Mouse (Mus musculus): ENCODE measurements at regions not wholly inside any gene's neighbourhood (a gene's known extent, or its start where the extent isn't known, plus 50 kb on each side); places are given as distances from the start of the nearest gene placed in this dataset.

DNA sequence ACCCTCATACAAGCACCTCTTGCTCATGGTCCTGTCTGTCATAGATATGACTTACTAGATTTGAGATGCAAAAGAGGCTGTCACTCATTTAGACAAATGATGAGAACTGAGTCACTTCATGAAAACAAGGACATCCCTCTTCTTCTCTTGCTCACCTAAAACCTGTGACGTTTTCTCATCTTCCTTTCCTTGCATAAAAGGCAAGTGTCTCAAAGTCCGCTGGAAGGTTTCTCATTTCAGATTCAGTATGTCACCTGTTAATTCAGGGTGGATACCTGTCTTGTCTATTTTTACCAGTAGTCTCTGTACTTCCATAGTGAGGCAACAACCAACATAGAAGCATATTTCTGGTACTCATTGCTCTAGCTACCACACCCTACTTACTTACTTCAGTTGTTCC, 325.6 kb downstream of the Car8 start:
- TF ChIP-seq CTCF (IDR thresholded peaks at IDR 0.05; ENCODE audit: control insufficient read depth, insufficient read depth, low read length) (no peak), POLR2A (IDR thresholded peaks at IDR 0.05; ENCODE audit: borderline replicate concordance, control insufficient read depth, low read depth, low read length) (no peak)

Measured in bone marrow, adult 2 months (tissue).